Mouse (Mus musculus) C2C12 (cell line): ENCODE measurements around the gene Nsd2. TPM values are rescaled to one million over a fixed set of nuclear protein-coding genes. Genes with fewer than 3 reads are reported as not detected.
A peak's percentile ranks its signal among the peaks of the same experiment; 100 is the strongest.

ENCODE experiments used
- H3K27me3 ChIP-seq: one replicate; pipeline ENCODE4 v1.6.1; 2011; ENCODE audit not compliant: control insufficient read depth, insufficient read depth, insufficient read length
- H3K36me3 ChIP-seq: one replicate; pipeline ENCODE4 v1.6.1; 2011; ENCODE audit not compliant: control insufficient read depth, insufficient read depth
- H3K4me3 ChIP-seq: one replicate; pipeline ENCODE4 v1.5.1; 2011; ENCODE audit warnings: mild to moderate bottlenecking, control low read depth; ENCODE audit not compliant: poor library complexity, insufficient read depth, severe bottlenecking
- H3K79me2 ChIP-seq: one replicate; pipeline ENCODE4 v1.6.1; 2011; ENCODE audit not compliant: control insufficient read depth, insufficient read depth
- H3K79me3 ChIP-seq: one replicate; pipeline ENCODE4 v1.6.1; 2011; ENCODE audit warnings: low read depth, control low read depth
- H3ac ChIP-seq: one replicate; pipeline ENCODE3; 2011; ENCODE audit warnings: low read depth; ENCODE audit not compliant: control insufficient read depth, insufficient read length
- CEBPB ChIP-seq: IDR thresholded peaks from one replicate; pipeline ENCODE4 v1.6.1; 2011; ENCODE audit warnings: low read depth, mild to moderate bottlenecking, control low read depth, moderate library complexity
- CTCF ChIP-seq: IDR thresholded peaks from one replicate; pipeline ENCODE4 v1.5.1; 2011; ENCODE audit not compliant: control insufficient read depth, insufficient read depth, insufficient read length
- FOSL1 ChIP-seq: IDR thresholded peaks from one replicate; pipeline ENCODE4 v1.8.0; 2011; ENCODE audit warnings: mild to moderate bottlenecking, low read length; ENCODE audit not compliant: poor library complexity, insufficient read depth, severe bottlenecking
- MAX ChIP-seq: IDR thresholded peaks from one replicate; pipeline ENCODE4 v1.6.1; 2011; ENCODE audit warnings: mild to moderate bottlenecking, control low read depth
- MYOD1 ChIP-seq: IDR thresholded peaks from one replicate; pipeline ENCODE4 v1.6.1; 2011; ENCODE audit warnings: low read depth; ENCODE audit not compliant: control insufficient read depth, insufficient read length
- MYOG ChIP-seq: IDR thresholded peaks from one replicate; pipeline ENCODE4 v1.6.1; 2011; ENCODE audit not compliant: control insufficient read depth, insufficient read length; ENCODE audit errors: extremely low read depth
- USF1 ChIP-seq: IDR thresholded peaks from one replicate; pipeline ENCODE4 v1.6.1; 2011; ENCODE audit warnings: low read depth, mild to moderate bottlenecking, control low read depth, moderate library complexity
- polyA plus RNA-seq: library from polyadenylated mRNA; unstranded; fragments of >200 nt; fragmentation: generic; extraction: Trizol; gene quantifications from one replicate; pipeline ENCODE4 v1.2.1, GENCODE M21; 2012; ENCODE audit warnings: missing spikeins

The Nsd2 gene
- polyA plus RNA-seq, 1 experiment, result 41.7 TPM

DNA sequence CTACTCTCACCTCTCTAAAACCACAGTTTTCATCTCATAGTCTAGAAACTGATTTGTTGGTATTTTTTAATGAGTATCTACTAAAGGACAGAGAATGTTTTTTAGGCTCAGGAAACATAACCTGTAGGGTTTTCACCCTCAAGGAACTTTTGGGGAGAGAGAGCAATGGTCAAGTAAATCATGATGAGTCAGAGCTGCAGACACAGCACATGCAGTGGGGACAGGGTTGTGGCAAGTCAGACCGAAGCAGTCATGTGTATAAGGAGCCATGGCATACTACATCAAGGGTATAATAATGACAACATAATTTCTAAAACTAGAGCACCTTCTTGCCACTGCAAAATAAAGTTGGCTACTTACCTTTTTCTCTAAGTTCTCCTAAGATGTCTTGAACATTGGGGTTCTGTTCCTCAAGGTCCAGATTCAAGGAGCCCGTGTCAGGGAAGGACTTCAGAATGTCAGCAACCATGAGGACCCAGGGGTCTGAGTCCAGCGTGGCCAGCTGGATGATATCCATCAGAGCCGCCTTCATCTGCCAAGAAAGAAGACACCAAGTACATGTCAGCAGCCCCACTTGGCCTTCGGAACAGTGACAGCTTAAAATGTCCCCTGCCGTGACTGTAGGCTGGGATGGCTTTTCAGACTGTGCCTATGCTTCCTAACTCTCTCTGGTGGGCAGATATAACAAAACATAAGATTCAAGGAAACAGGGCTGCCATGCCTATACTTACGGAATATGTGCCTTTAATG, 101.1 kb downstream of the Nsd2 start:
- Histone ChIP-seq H3K79me2 (peaks cover 45% of the 10 kb centered on the region), H3K27me3 (no peaks in the 10 kb centered on the region), H3K4me3 (no peak overlapping the region), H3K36me3 (peaks cover 50% of the 10 kb centered on the region), H3K79me3 (peaks cover 24% of the 10 kb centered on the region), H3ac (no peak overlapping the region)
- TF ChIP-seq MYOG (no peak), FOSL1 (no peak), MAX (no peak), CTCF (no peak), USF1 (no peak), CEBPB (no peak), MYOD1 (no peak)

- Histone ChIP-seq H3ac (no peak overlapping the region), H3K79me3 (peaks cover 32% of the 10 kb centered on the region), H3K36me3 (peaks cover 55% of the 10 kb centered on the region), H3K27me3 (no peaks in the 10 kb centered on the region), H3K79me2 (peaks cover 54% of the 10 kb centered on the region), H3K4me3 (no peak overlapping the region)
- TF ChIP-seq CEBPB (no peak), MYOD1 (no peak), CTCF (no peak)
These were observed 102.0 kb downstream of the Nsd2 start for GRCm38 (mm10) chr5:33922566-33922965.

GRCm38 (mm10) chr5:33926170-33926569, 105.6 kb downstream of the Nsd2 start:
- Histone ChIP-seq H3ac (no peak overlapping the region), H3K27me3 (no peaks in the 10 kb centered on the region), H3K79me3 (peaks cover 52% of the 10 kb centered on the region), H3K79me2 (peaks cover 85% of the 10 kb centered on the region), H3K4me3 (no peak overlapping the region), H3K36me3 (peaks cover 44% of the 10 kb centered on the region)
- no peak for TF ChIP-seq MYOG
- no peak for TF ChIP-seq CTCF
- no peak for TF ChIP-seq FOSL1
- TF ChIP-seq MAX, result no peak
- TF ChIP-seq CEBPB, result no peak
- TF ChIP-seq MYOD1, result no peak
- no peak for TF ChIP-seq USF1

GRCm38 (mm10) chr5:33932413-33932812, 111.9 kb downstream of the Nsd2 start:
- peaks cover 38% of the 10 kb centered on the region for H3K36me3 ChIP-seq
- H3ac ChIP-seq, result no peak overlapping the region
- H3K27me3 ChIP-seq, result no peaks in the 10 kb centered on the region
- peaks cover 90% of the 10 kb centered on the region for H3K79me2 ChIP-seq
- no peak overlapping the region for H3K4me3 ChIP-seq
- peaks cover 69% of the 10 kb centered on the region for H3K79me3 ChIP-seq
- TF ChIP-seq MYOD1, result no peak
- TF ChIP-seq CEBPB, result no peak
- TF ChIP-seq CTCF, result no peak
- TF ChIP-seq MAX, result no peak
- TF ChIP-seq MYOG, result no peak
- TF ChIP-seq FOSL1, result no peak
- TF ChIP-seq USF1, result no peak

DNA sequence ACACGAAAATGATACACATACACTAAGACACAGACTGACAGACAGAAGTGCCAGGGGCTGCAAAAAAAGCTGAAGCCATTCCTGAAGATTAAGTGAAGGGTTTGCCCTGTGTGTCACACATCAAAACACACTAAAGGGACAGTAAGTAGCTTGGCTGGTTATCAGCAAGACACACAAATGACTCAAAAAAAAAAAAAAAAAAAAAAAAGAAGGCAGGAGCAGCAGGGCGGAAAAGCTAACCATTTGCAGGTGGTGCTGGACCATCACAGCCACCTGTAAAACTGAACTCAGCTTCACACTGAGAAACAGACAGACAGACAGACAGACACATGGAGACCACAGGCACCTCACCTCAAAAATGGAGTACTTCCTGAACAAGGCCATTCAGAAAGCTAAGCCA, 113.6 kb downstream of the Nsd2 start:
- H3K79me2 ChIP-seq, result peaks cover 75% of the 10 kb centered on the region
- no peak overlapping the region for H3K4me3 ChIP-seq
- no peaks in the 10 kb centered on the region for H3K27me3 ChIP-seq
- no peak overlapping the region for H3ac ChIP-seq
- TF ChIP-seq CEBPB, result no peak
- peaks cover 23% of the 10 kb centered on the region for H3K36me3 ChIP-seq
- peaks cover 65% of the 10 kb centered on the region for H3K79me3 ChIP-seq

GRCm38 (mm10) chr5:33934877-33935276, 114.4 kb downstream of the Nsd2 start:
- Histone ChIP-seq H3K4me3 (peak overlapping the region; percentile 68), H3ac (no peak overlapping the region), H3K36me3 (peaks cover 15% of the 10 kb centered on the region), H3K27me3 (no peaks in the 10 kb centered on the region), H3K79me3 (peaks cover 57% of the 10 kb centered on the region), H3K79me2 (peaks cover 67% of the 10 kb centered on the region)
- no peak for TF ChIP-seq CEBPB
- no peak for TF ChIP-seq CTCF
- TF ChIP-seq MYOD1, result no peak
- TF ChIP-seq FOSL1, result no peak
- no peak for TF ChIP-seq USF1
- no peak for TF ChIP-seq MAX
- TF ChIP-seq MYOG, result no peak
